9 mouse cellular contexts compared by ENCODE assay signal in the genomic region with DNA sequence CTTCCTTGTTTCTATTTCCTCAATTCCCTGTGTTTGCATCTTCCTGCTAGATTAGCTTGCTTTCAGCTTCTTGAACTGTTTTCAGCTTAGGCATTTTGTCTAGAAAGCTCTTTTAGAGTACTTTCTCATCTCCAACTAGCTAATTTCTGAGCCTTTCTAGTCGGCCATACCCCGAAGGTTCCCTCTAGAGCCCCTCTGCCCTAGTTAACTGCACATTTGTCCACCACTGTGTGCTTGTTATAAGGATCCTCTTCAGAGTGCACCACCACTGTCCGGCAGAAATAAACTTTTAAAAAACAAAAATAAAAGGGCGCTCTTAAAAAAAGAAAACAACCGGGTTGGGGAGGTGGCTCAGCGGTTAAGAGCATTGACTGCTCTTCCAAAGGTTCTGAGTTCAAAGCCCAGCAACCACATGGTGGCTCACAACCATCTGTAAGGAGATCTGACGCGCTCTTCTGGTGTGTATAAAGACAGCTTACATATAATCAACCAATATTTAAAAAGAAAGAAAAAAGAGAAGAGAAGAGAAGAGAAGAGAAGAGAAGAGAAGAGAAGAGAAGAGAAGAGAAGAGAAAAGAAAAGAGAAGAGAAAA. TPM values are rescaled to one million over a fixed set of nuclear protein-coding genes. Genes with fewer than 3 reads are reported as not detected.
DNase-seq lines count a peak whose midpoint lies in the region; ATAC-seq and TF ChIP-seq lines count a peak whose summit lies in the region.
"Had no signal": no experiment of that assay in that cellular context is flagged by ENCODE, and none has a peak within 500 bp of the region (broad histone marks: within the 10 kb centered on the region; RNA-seq: fewer than 3 reads in every experiment).

No protein-coding gene starts in this region.

- peaks cover 13% of the 10 kb centered on the region for H3K36me3 ChIP-seq in heart, embryonic 15.5 days
- peaks cover 27% of the 10 kb centered on the region for H3K36me3 ChIP-seq in ES-E14 (ENCODE audit: control insufficient read depth, insufficient read depth, low read length, poor library complexity, severe bottlenecking)
- peaks cover 4% of the 10 kb centered on the region; the same call in 1 of the 2 replicates for H3K36me3 ChIP-seq in hindbrain, embryonic 11.5 days (ENCODE audit: control insufficient read depth, insufficient read depth, low read length)
- H3K36me3 ChIP-seq in midbrain, embryonic 12.5 days: peaks cover 20% of the 10 kb centered on the region

- intact Hi-C loops in heart, postnatal 10 days (cut with DNase I): loop anchor here (5.0 kb wide), 1 partner anchor 95 kb away; a partner anchor contains a TSS

- H3K27me3 ChIP-seq in heart, embryonic 15.5 days: no peaks in the 10 kb centered on the region
- H3K27me3 ChIP-seq in hindbrain, embryonic 11.5 days (ENCODE audit: control insufficient read depth, insufficient read depth, low read length): no peaks in the 10 kb centered on the region
- no peaks in the 10 kb centered on the region for H3K27me3 ChIP-seq in midbrain, embryonic 12.5 days

- peak overlapping the region; percentile 65 for H3K9ac ChIP-seq in heart, embryonic 15.5 days
- H3K9ac ChIP-seq in ES-E14 (ENCODE audit: insufficient read depth, low read depth, low read length, poor library complexity, severe bottlenecking): peak overlapping the region; percentile 96
- H3K9ac ChIP-seq in hindbrain, embryonic 11.5 days (ENCODE audit: low read depth, low read length): peak overlapping the region; percentile 51; the same call in 1 of the 2 replicates
- H3K9ac ChIP-seq in midbrain, embryonic 12.5 days (replicated peaks): peak overlapping the region; percentile 49

- no peaks in the 10 kb centered on the region for H3K9me3 ChIP-seq in heart, embryonic 15.5 days (replicated peaks)
- H3K9me3 ChIP-seq in ES-E14 (ENCODE audit: control insufficient read depth, insufficient read depth, low read depth, low read length): no peaks in the 10 kb centered on the region
- H3K9me3 ChIP-seq in hindbrain, embryonic 11.5 days (ENCODE audit: control insufficient read depth, low read length): no peaks in the 10 kb centered on the region
- H3K9me3 ChIP-seq in midbrain, embryonic 12.5 days: no peaks in the 10 kb centered on the region

- H3K4me1 ChIP-seq in heart, embryonic 15.5 days (replicated peaks): peaks cover 8% of the 10 kb centered on the region
- peaks cover 2 to 3% of the 10 kb centered on the region in 2 experiments; a peak in 1 of 4 replicates for H3K4me1 ChIP-seq in ES-E14 (ENCODE audit: control insufficient read depth in 2 of 2, insufficient read depth in 2 of 2, low read length in 2 of 2, poor library complexity in 1 of 2)
- H3K4me1 ChIP-seq in hindbrain, embryonic 11.5 days (replicated peaks; ENCODE audit: control insufficient read depth, insufficient read depth, low read length): no peaks in the 10 kb centered on the region
- peaks cover 10% of the 10 kb centered on the region for H3K4me1 ChIP-seq in midbrain, embryonic 12.5 days

- WGBS in heart, embryonic 15.5 days: 10% methylated on average over 8 of the region's 8 CpGs
- 17% methylated on average over 8 of the region's 8 CpGs for WGBS in hindbrain, embryonic 11.5 days
- WGBS in midbrain, embryonic 12.5 days: 16% methylated on average over 8 of the region's 8 CpGs

- no peak for DNase-seq in heart, postnatal 10 days
- DNase-seq in ES-E14 (ENCODE audit: low read depth, low spot score): no peak
- DNase-seq in hindbrain, embryonic 11.5 days (ENCODE audit: low spot score): no peak
- DNase-seq in retina, postnatal 1 day: no peak
- no peak for DNase-seq in thymus, postnatal 0 days (ENCODE audit: low spot score)
- no peak for DNase-seq in left cerebral cortex, adult 18-20 months (ENCODE audit: low spot score in 2 of 2)

- H3K4me2 ChIP-seq in heart, embryonic 15.5 days: peak overlapping the region; percentile 81
- peak overlapping the region; percentile 46 for H3K4me2 ChIP-seq in hindbrain, embryonic 11.5 days (replicated peaks; ENCODE audit: low read depth, low read length)
- peak overlapping the region; percentile 62 for H3K4me2 ChIP-seq in midbrain, embryonic 12.5 days (replicated peaks)

- ATAC-seq in heart, embryonic 15.5 days (replicated peaks; ENCODE audit: insufficient number of reproducible peaks, insufficient read depth, low FRiP score, low read depth): no peak
- no peak for ATAC-seq in hindbrain, embryonic 11.5 days (ENCODE audit: low FRiP score)
- ATAC-seq in midbrain, embryonic 12.5 days (ENCODE audit: low FRiP score, low read depth): no peak

- peak overlapping the region; percentile 85 for H3K4me3 ChIP-seq in heart, embryonic 15.5 days
- peak overlapping the region; percentile 85 for H3K4me3 ChIP-seq in ES-E14 (ENCODE audit: insufficient read depth in 1 of 2, low read depth in 1 of 2, low read length in 2 of 2, poor library complexity in 1 of 2, severe bottlenecking in 1 of 2)
- H3K4me3 ChIP-seq in hindbrain, embryonic 11.5 days (ENCODE audit: low read depth, low read length): peak overlapping the region; percentile 57
- H3K4me3 ChIP-seq in midbrain, embryonic 12.5 days: peak overlapping the region; percentile 74

- no peak overlapping the region for H3K27ac ChIP-seq in heart, embryonic 15.5 days
- H3K27ac ChIP-seq in ES-E14 (ENCODE audit: insufficient read depth, low read depth, low read length, poor library complexity, severe bottlenecking): peak overlapping the region; percentile 72; the same call in 1 of the 2 replicates
- H3K27ac ChIP-seq in hindbrain, embryonic 11.5 days (ENCODE audit: low read depth, low read length): no peak overlapping the region
- no peak overlapping the region for H3K27ac ChIP-seq in midbrain, embryonic 12.5 days (replicated peaks)

- in situ Hi-C loops in ES-E14 (cut with MboI; ENCODE audit: low sequenced_read_pairs in 2 of 2, unreplicated experiment in 2 of 2): no loop called here

TF ChIP-seq in ES-E14, 5 proteins besides CTCF, POLR2A, EP300 and RAD21:
- no peak for TF ChIP-seq ZNF384 (IDR thresholded peaks at IDR 0.05; ENCODE audit: low read depth, low read length)
- no peak for TF ChIP-seq ZC3H11A (IDR thresholded peaks at IDR 0.05; ENCODE audit: borderline replicate concordance, low read depth, low read length)
- no peak for TF ChIP-seq MAFK (IDR thresholded peaks at IDR 0.05; ENCODE audit: insufficient read depth, low read depth, low read length)
- no peak for TF ChIP-seq HCFC1 (IDR thresholded peaks at IDR 0.05; ENCODE audit: borderline replicate concordance, insufficient read depth, low read length)
- TF ChIP-seq CHD2 (IDR thresholded peaks at IDR 0.05; ENCODE audit: low read depth, low read length): no peak

RNA-seq across cellular contexts. Expression of a gene that starts 0.6 kb away (rescaled TPM):
- 12.1 and 14.5 TPM in 2 replicates for polyA plus RNA-seq in heart, embryonic 15.5 days (2015; fragmentation: Nextera tagmentation; extraction: Ambion mirVana)
- total RNA-seq in heart, postnatal 10 days (2021): 1 to 10 TPM; 3.5 to 3.9 TPM
- total RNA-seq in ES-E14 (2012; rRNA removed): 127 and 141 TPM in 2 replicates
- 34.4 and 44.0 TPM in 2 replicates for polyA plus RNA-seq in hindbrain, embryonic 11.5 days (2014; fragmentation: Nextera tagmentation; extraction: Ambion mirVana)
- polyA plus RNA-seq in midbrain, embryonic 12.5 days (2016; fragmentation: Nextera tagmentation; extraction: Ambion mirVana): 30.0 and 32.3 TPM in 2 replicates
- polyA plus RNA-seq in thymus, postnatal 0 days (2015; fragmentation: Nextera tagmentation; extraction: Ambion mirVana): 31.0 and 35.5 TPM in 2 replicates
- under 1 TPM; 0.58 to 0.96 TPM for total RNA-seq in left cerebral cortex, adult 18-20 months (2021)

RNA-seq across cellular contexts. Expression of a gene that starts 36.1 kb away (rescaled TPM):
- polyA plus RNA-seq in heart, embryonic 15.5 days (2015; fragmentation: Nextera tagmentation; extraction: Ambion mirVana): 0.15 TPM in 1 of 2 replicates, not detected in the other
- total RNA-seq in heart, postnatal 10 days (2021): under 1 TPM; 0.36 to 0.37 TPM
- 2.5 and 2.7 TPM in 2 replicates for total RNA-seq in ES-E14 (2012; rRNA removed)
- polyA plus RNA-seq in hindbrain, embryonic 11.5 days (2014; fragmentation: Nextera tagmentation; extraction: Ambion mirVana): 0.38 TPM in 1 of 2 replicates, not detected in the other
- polyA plus RNA-seq in midbrain, embryonic 12.5 days (2016; fragmentation: Nextera tagmentation; extraction: Ambion mirVana): 0.65 TPM in 1 of 2 replicates, not detected in the other
- 3.1 and 3.9 TPM in 2 replicates for polyA plus RNA-seq in thymus, postnatal 0 days (2015; fragmentation: Nextera tagmentation; extraction: Ambion mirVana)
- total RNA-seq in left cerebral cortex, adult 18-20 months (2021): 1 to 10 TPM; 2.2 to 2.4 TPM
- total RNA-seq: hematopoietic stem cell, adult 5-6 weeks had no signal

RNA-seq across cellular contexts. Expression of a gene that starts 51.9 kb away (rescaled TPM):
- 14.6 and 15.1 TPM in 2 replicates for polyA plus RNA-seq in heart, embryonic 15.5 days (2015; fragmentation: Nextera tagmentation; extraction: Ambion mirVana)
- 10 to 100 TPM; 42.1 to 42.2 TPM for total RNA-seq in heart, postnatal 10 days (2021)
- total RNA-seq in ES-E14 (2012; rRNA removed): 4.6 and 4.9 TPM in 2 replicates
- 5.1 and 6.6 TPM in 2 replicates for polyA plus RNA-seq in hindbrain, embryonic 11.5 days (2014; fragmentation: Nextera tagmentation; extraction: Ambion mirVana)
- 3.3 and 4.2 TPM in 2 replicates for polyA plus RNA-seq in midbrain, embryonic 12.5 days (2016; fragmentation: Nextera tagmentation; extraction: Ambion mirVana)
- 3.2 and 4.0 TPM in 2 replicates for polyA plus RNA-seq in thymus, postnatal 0 days (2015; fragmentation: Nextera tagmentation; extraction: Ambion mirVana)
- 10 to 100 TPM; 19.3 to 20.7 TPM for total RNA-seq in left cerebral cortex, adult 18-20 months (2021)
